Mouse (Mus musculus): ENCODE results near the gene Cog7.

- TF ChIP-seq CTCF (conservative IDR thresholded peaks at IDR 0.05; ENCODE audit: low read length), result no peak
- no peak for TF ChIP-seq POU5F1 (IDR thresholded peaks at IDR 0.05; ENCODE audit: borderline replicate concordance, low read length)
- TF ChIP-seq NANOG (IDR thresholded peaks at IDR 0.05; ENCODE audit: borderline replicate concordance, low read length), result no peak
Measured at GRCm38 (mm10) chr7:121845964-121846363, 135.5 kb downstream of the Cog7 start.

All from E14TG2a.4 (cell line).